Mouse (Mus musculus): ENCODE measurements around the gene Tagln3. TPM values are rescaled to one million over a fixed set of nuclear protein-coding genes. Genes with fewer than 3 reads are reported as not detected.

Tagln3 gene
- polyA plus RNA-seq, 1 experiment from 2014 or later = 490 TPM

- Histone ChIP-seq H3K4me3 (no peak overlapping the region), H3K27ac (replicated peaks) (no peak overlapping the region), H3K4me1 (no peaks in the 10 kb centered on the region), H3K27me3 (no peaks in the 10 kb centered on the region), H3K9me3 (no peaks in the 10 kb centered on the region), H3K4me2 (replicated peaks) (no peak overlapping the region), H3K36me3 (peaks cover 64% of the 10 kb centered on the region), H3K9ac (replicated peaks) (no peak overlapping the region)
- whole genome bisulfite sequencing = 91% methylated on average over 1 of the region's 1 CpGs
- ATAC-seq (replicated peaks) = no peak
These were observed 10.5 kb downstream of the Tagln3 start for GRCm38 (mm10) chr16:45713878-45714277.

DNA sequence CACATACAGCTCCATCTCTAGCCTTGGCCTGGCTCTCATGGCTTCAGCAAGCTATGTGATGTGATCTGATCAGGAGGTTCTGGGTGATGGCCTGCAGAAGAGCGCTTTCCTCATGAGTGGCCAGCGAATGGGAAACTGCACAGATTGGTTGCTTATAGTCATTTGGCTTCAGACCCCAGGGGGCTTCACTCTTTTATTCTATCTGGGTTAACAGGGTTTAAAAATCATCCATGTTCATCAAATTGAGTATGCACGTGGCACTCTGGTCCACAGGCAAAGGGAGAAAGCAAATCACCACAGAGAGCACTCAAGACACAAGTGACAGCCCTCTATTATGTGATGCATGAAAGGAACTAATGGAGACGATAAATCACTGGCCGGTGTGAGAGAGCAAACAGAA, 11.1 kb downstream of the Tagln3 start:
- no peaks in the 10 kb centered on the region for H3K27me3 ChIP-seq
- no peak overlapping the region for H3K4me2 ChIP-seq (replicated peaks)
- H3K27ac ChIP-seq (replicated peaks) = no peak overlapping the region
- H3K9ac ChIP-seq (replicated peaks) = no peak overlapping the region
- H3K9me3 ChIP-seq = no peaks in the 10 kb centered on the region
- no peak for ATAC-seq (replicated peaks)
- peaks cover 60% of the 10 kb centered on the region for H3K36me3 ChIP-seq
- WGBS = 69% methylated on average over 5 of the region's 5 CpGs
- H3K4me1 ChIP-seq = no peaks in the 10 kb centered on the region
- no peak overlapping the region for H3K4me3 ChIP-seq

GRCm38 (mm10) chr16:45711263-45711662, 13.1 kb downstream of the Tagln3 start:
- Histone ChIP-seq H3K4me2 (replicated peaks) (no peak overlapping the region), H3K9me3 (no peaks in the 10 kb centered on the region), H3K36me3 (peaks cover 42% of the 10 kb centered on the region), H3K4me3 (no peak overlapping the region), H3K27me3 (no peaks in the 10 kb centered on the region), H3K4me1 (no peaks in the 10 kb centered on the region), H3K27ac (replicated peaks) (no peak overlapping the region), H3K9ac (replicated peaks) (no peak overlapping the region)
- peak; percentile 55 for ATAC-seq (replicated peaks)
- 72% methylated on average over 7 of the region's 7 CpGs for WGBS

GRCm38 (mm10) chr16:45699301-45699700, 25.1 kb downstream of the Tagln3 start:
- H3K9ac ChIP-seq (replicated peaks) = no peak overlapping the region
- no peaks in the 10 kb centered on the region for H3K36me3 ChIP-seq
- ATAC-seq (replicated peaks) = no peak
- H3K4me3 ChIP-seq = no peak overlapping the region
- 84% methylated on average over 5 of the region's 5 CpGs for WGBS
- no peaks in the 10 kb centered on the region for H3K9me3 ChIP-seq
- H3K27ac ChIP-seq (replicated peaks) = no peak overlapping the region
- no peak overlapping the region for H3K4me2 ChIP-seq (replicated peaks)
- H3K27me3 ChIP-seq = no peaks in the 10 kb centered on the region
- H3K4me1 ChIP-seq = no peaks in the 10 kb centered on the region

GRCm38 (mm10) chr16:45697996-45698395, 26.4 kb downstream of the Tagln3 start:
- H3K27me3 ChIP-seq = no peaks in the 10 kb centered on the region
- H3K4me3 ChIP-seq = no peak overlapping the region
- no peak overlapping the region for H3K9ac ChIP-seq (replicated peaks)
- no peak overlapping the region for H3K4me2 ChIP-seq (replicated peaks)
- H3K4me1 ChIP-seq = peaks cover 2% of the 10 kb centered on the region; the same call in 1 of the 2 replicates
- ATAC-seq (replicated peaks) = no peak
- H3K9me3 ChIP-seq = no peaks in the 10 kb centered on the region
- 44% methylated on average over 6 of the region's 6 CpGs for WGBS
- H3K36me3 ChIP-seq = no peaks in the 10 kb centered on the region
- no peak overlapping the region for H3K27ac ChIP-seq (replicated peaks)

- peaks cover 7% of the 10 kb centered on the region for H3K4me1 ChIP-seq
- ATAC-seq (replicated peaks) = no peak
These were observed 28.8 kb downstream of the Tagln3 start for GRCm38 (mm10) chr16:45695445-45696160.

GRCm38 (mm10) chr16:45693558-45693957, 30.9 kb downstream of the Tagln3 start, which contains the start of gene Tmprss7:
Tmprss7 (minus strand) TSS chr16:45693658.
- no peak for ATAC-seq (replicated peaks)
- H3K27me3 ChIP-seq = no peaks in the 10 kb centered on the region
- H3K4me3 ChIP-seq = no peak within 1 kb of the TSS
- no peaks in the 10 kb centered on the region for H3K9me3 ChIP-seq
- no peaks in the 10 kb centered on the region for H3K36me3 ChIP-seq
- H3K27ac ChIP-seq (replicated peaks) = no peak within 1 kb of the TSS
- 70% methylated on average over 10 of the region's 10 CpGs for WGBS
- no peak within 1 kb of the TSS for H3K9ac ChIP-seq (replicated peaks)
- H3K4me2 ChIP-seq (replicated peaks) = no peak within 1 kb of the TSS
- H3K4me1 ChIP-seq = peaks cover 14% of the 10 kb centered on the region

More at GRCm38 (mm10) chr16:45695445-45696160, 28.8 kb downstream of the Tagln3 start:
- Histone ChIP-seq H3K4me3 (no peak overlapping the region), H3K4me2 (replicated peaks) (no peak overlapping the region), H3K27me3 (no peaks in the 10 kb centered on the region), H3K9me3 (no peaks in the 10 kb centered on the region), H3K36me3 (no peaks in the 10 kb centered on the region), H3K27ac (replicated peaks) (no peak overlapping the region), H3K9ac (replicated peaks) (no peak overlapping the region)
- 70% methylated on average over 9 of the region's 9 CpGs for WGBS

DNA sequence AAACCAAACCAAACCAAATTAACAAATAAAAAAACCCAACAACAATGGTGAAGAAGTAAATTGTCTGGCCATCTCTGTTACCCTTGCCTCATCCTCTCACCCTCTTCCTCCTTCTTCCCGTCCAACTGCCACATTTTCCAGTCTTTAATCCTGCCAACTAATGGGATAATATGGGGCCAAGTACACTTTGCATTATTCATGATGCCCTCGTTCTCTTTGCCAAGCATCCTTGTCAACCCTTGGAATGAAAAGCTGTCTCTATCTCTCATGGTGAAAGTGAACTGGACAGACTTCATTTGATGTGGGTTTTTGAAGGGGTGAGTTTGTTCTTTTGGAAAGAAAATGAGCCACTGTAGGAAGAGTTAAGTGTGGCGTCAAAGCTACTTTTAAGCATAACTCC, 31.6 kb downstream of the Tagln3 start:
- Histone ChIP-seq H3K27me3 (no peaks in the 10 kb centered on the region), H3K9ac (replicated peaks) (no peak overlapping the region), H3K4me3 (no peak overlapping the region), H3K4me1 (peaks cover 14% of the 10 kb centered on the region), H3K9me3 (no peaks in the 10 kb centered on the region), H3K4me2 (replicated peaks) (no peak overlapping the region), H3K27ac (replicated peaks) (no peak overlapping the region), H3K36me3 (no peaks in the 10 kb centered on the region)
- 19% methylated on average over 3 of the region's 3 CpGs for WGBS
- ATAC-seq (replicated peaks) = 0 out of 2 replicates have a peak, but pooled peaks have one; percentile 39

DNA sequence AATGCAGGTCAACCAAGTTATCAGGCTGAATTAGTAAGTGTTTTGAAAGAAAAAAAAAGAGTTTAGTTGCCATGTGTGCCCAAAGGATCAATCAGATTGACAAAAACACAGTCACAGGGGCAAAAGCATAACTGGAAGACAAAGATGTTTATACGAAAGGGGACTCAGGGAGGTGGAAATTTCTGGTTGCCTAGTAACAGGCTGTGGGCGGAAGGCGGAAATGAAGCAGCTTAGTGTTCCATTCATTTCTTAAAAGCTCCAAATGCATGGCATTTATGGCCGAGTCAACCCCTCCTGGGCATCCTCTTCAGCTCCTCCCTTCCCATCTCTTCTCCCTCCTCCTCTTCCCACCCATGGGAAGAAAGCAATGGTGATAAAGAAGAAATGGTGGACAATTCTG, 34.2 kb downstream of the Tagln3 start:
- WGBS = 3% methylated on average over 4 of the region's 4 CpGs
- H3K4me2 ChIP-seq (replicated peaks) = no peak overlapping the region
- H3K27ac ChIP-seq (replicated peaks) = peak overlapping the region; percentile 56
- no peaks in the 10 kb centered on the region for H3K36me3 ChIP-seq
- H3K9ac ChIP-seq (replicated peaks) = no peak overlapping the region
- no peak overlapping the region for H3K4me3 ChIP-seq
- peak; percentile 53 for ATAC-seq (replicated peaks)
- H3K4me1 ChIP-seq = peaks cover 14% of the 10 kb centered on the region
- H3K9me3 ChIP-seq = no peaks in the 10 kb centered on the region
- H3K27me3 ChIP-seq = no peaks in the 10 kb centered on the region

DNA sequence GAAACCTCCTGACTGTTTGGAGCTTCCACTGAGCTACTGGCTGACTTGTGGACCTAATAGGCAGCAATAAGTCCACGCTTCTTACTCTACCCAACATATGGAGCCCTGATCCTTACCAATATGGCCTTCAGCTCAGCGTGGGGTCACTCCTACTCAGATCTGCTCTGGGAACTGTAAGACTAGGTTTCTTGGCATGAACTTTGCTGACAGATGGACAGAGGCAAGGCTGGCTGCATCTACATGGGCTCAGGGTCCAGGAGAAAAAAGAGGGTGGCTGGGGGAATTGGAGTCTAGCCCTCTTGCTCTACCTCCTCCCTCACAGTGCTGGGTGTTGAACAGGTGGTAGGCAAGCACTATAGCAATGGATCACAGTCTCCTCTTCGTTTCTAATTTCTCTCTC, 37.6 kb downstream of the Tagln3 start:
- Histone ChIP-seq H3K27me3 (no peaks in the 10 kb centered on the region), H3K9me3 (no peaks in the 10 kb centered on the region), H3K4me3 (no peak overlapping the region), H3K4me2 (replicated peaks) (no peak overlapping the region), H3K4me1 (peaks cover 9% of the 10 kb centered on the region), H3K9ac (replicated peaks) (no peak overlapping the region), H3K27ac (replicated peaks) (no peak overlapping the region), H3K36me3 (no peaks in the 10 kb centered on the region)
- no peak for ATAC-seq (replicated peaks)
- 83% methylated on average over 3 of the region's 3 CpGs for WGBS

GRCm38 (mm10) chr16:45685295-45685694, 39.1 kb downstream of the Tagln3 start:
- Histone ChIP-seq H3K4me3 (no peak overlapping the region), H3K36me3 (no peaks in the 10 kb centered on the region), H3K4me1 (peaks cover 4% of the 10 kb centered on the region), H3K9ac (replicated peaks) (no peak overlapping the region), H3K4me2 (replicated peaks) (no peak overlapping the region), H3K27ac (replicated peaks) (no peak overlapping the region), H3K9me3 (no peaks in the 10 kb centered on the region), H3K27me3 (no peaks in the 10 kb centered on the region)
- WGBS = 73% methylated on average over 3 of the region's 3 CpGs
- 0 out of 2 replicates have a peak, but pooled peaks have one; percentile 7 for ATAC-seq (replicated peaks)

DNA sequence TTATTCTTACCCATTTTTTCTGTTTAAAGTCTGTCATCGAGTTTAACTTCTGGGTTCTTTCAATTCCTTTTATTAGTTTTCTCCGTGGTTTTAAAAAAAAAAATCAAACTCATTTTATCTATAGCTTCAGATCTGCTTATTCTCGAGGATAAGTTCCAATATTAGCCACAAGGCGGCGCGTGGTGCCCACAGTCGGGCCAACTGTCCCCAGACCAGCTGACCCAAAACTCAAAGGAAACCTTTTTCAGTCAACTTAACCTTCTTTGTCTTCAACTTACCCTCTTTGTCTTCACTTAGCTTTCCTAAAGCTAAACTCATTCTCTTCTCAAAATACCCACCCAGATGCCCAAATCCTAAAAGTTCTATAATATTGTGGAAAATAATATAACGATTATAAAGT, 39.6 kb downstream of the Tagln3 start:
- Histone ChIP-seq H3K27ac (replicated peaks) (no peak overlapping the region), H3K36me3 (no peaks in the 10 kb centered on the region), H3K4me3 (no peak overlapping the region), H3K27me3 (no peaks in the 10 kb centered on the region), H3K9ac (replicated peaks) (no peak overlapping the region), H3K4me1 (no peaks in the 10 kb centered on the region), H3K9me3 (no peaks in the 10 kb centered on the region), H3K4me2 (replicated peaks) (no peak overlapping the region)
- ATAC-seq (replicated peaks) = peak; percentile 51; the same call in 1 of the 2 replicates
- 17% methylated on average over 8 of the region's 8 CpGs for WGBS

DNA sequence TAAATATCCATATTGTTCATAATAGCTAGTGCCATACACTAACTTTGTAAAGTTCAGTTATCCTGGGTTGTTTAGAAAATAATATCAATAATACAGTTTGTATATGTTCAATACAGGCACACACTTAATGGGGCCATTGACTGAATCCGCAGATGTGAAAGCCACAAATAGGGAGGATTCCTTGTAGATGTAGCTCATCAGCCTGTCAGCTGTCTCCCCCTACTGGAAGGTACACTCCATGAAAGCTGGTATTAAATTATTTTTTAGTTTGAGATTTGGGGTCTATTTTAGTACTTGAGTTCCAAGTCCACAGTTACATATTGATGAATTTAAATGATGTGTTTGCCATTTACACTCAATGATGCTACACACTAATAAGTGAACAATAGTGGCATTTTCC, 47.9 kb downstream of the Tagln3 start:
- WGBS = 36% methylated on average over 1 of the region's 1 CpGs
- Histone ChIP-seq H3K9ac (replicated peaks) (no peak overlapping the region), H3K27me3 (no peaks in the 10 kb centered on the region), H3K36me3 (no peaks in the 10 kb centered on the region), H3K9me3 (no peaks in the 10 kb centered on the region), H3K4me3 (no peak overlapping the region), H3K4me2 (replicated peaks) (no peak overlapping the region), H3K4me1 (no peaks in the 10 kb centered on the region), H3K27ac (replicated peaks) (no peak overlapping the region)
- ATAC-seq (replicated peaks) = no peak

All from forebrain, embryonic 15.5 days (tissue).